Mouse (Mus musculus): ENCODE measurements around the gene Dnaja4.
"Not testable (repeated sequence)": the region's sequence is repeated elsewhere in the genome, so short reads cannot be mapped to it uniquely, and the experiment has no call there.

Gene Dnaja4

GRCm38 (mm10) chr9:54698318-54699086, at the start of gene Dnaja4:
Gene Dnaja4 (plus strand): TSS chr9:54698873.
- no peak for DNase-seq (ENCODE audit: low read depth, low spot score)

DNA sequence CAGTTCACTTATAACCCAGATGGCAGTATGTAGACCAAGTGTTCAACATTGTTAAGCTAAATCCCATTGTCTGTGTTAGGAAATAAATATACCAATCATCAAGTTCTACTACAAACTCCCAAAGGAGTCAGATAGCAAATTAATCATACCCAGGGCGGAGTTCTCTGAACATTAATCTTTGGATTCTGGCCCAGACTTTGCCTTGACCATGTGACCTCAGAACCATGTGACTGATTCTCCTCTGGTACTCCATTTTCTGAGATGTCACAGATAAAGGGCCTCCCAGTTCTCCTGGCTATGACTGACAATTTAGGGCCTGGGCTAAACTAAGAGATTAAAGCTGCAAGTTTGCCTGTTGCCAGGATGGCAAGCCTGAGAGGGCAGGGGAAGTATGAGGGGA, 49.3 kb upstream of the Dnaja4 start:
- DNase-seq (ENCODE audit: low read depth, low spot score) = no peak

DNA sequence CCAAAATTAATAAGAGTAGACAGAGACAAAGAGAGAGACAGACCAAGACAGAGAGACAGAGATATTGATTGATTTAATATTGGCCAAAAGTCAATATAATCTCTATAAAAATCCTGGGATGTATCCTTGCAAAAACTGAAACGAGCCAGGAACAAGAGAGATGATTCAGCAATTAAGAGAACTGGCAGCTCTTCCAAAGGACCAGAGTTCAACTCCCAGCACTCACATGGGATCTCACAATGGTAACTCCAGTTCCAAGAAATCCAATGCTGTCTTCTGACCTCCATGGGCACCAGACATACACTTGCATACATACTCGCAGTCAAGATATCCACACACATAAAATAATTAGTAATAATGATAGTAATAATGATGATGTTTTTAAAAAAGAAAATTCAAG, 45.9 kb upstream of the Dnaja4 start:
- DNase-seq (ENCODE audit: low read depth, low spot score) = no peak

- no peak for DNase-seq (ENCODE audit: low read depth, low spot score)
Measured at GRCm38 (mm10) chr9:54655846-54656245, 42.8 kb upstream of the Dnaja4 start.

DNA sequence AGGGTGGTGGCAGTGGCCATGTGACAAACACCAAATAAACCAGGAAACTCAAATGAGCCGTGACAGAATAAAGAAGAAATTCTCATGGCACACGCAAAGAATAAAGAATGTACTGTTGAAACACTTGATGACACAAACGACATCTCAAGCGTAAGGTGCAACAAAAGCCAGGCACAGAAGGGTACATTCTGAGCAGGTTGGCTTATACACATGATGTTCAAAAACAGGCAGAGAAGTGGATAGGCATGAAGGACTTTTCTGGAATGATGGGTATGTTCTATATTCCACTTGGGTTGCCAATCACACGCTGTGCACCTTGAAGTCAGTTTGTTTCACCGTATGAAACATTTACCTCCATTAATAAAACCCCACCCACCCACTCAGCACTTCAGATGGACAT, 42.3 kb upstream of the Dnaja4 start:
- no peak for DNase-seq (ENCODE audit: low read depth, low spot score)

DNA sequence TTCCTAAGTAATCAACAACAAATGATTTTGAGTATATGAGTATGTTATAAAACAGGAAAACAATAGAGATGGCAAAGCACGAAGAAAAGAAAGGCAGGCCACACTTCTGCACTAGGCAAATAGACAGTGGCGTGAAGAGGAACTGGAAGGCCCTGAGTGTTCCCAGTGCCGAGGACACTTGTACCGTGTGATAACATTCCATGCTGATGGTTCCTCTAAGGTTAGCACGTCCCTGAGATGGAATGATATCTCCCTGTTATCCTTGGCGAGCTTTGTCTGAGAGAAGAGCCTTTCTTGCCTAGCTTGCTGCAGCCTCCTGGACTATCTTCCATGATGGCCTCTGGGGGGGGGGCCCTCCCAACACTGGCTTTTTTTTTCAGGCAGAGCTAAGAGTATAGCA, 39.9 kb upstream of the Dnaja4 start:
- no peak for DNase-seq (ENCODE audit: low read depth, low spot score)

GRCm38 (mm10) chr9:54661605-54662377, 36.9 kb upstream of the Dnaja4 start, which contains the start of gene Acsbg1:
Gene Acsbg1 (minus strand): TSS chr9:54661870.
- DNase-seq (ENCODE audit: low read depth, low spot score) = no peak

DNA sequence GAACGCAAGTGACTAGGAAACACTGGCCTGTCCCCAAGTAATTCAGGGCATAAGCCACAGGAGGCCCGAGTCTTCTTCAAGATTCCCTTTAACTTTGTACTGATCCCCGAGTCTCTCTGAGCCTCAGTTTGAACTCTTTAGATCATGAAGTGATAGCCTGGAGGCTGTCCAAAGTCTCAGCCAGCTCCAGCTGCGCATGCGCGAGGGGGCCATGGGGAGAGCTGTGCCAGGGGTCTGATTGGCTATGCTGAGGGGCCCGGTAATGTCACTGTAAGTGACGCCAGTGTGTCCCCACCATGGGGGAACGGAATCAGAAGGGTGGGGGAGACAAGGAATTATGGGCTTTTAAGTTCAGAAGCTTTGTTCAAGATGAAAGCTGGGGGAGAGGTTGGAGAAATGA, 34.3 kb upstream of the Dnaja4 start:
- DNase-seq (ENCODE audit: low read depth, low spot score) = no peak

DNA sequence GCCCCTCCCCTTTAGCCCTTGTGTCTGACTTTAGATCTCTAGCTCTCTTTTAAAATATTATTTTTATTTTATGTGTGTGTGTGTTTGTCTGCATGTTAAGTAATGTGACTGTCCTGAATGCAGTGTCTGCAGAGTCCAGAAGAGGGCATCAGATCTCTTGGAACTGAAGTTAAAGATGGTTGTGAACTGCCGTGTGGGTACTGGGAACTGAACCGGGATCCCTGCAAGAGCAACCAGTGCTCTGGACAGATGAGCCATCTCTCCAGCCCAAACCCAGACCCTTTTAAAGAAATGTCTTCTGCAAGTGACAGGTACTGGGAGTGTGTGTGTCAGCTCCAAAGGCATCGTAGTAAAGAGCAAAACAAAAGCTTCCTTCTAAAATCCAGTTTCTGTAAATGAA, 32.6 kb upstream of the Dnaja4 start:
- DNase-seq (ENCODE audit: low read depth, low spot score) = no peak

GRCm38 (mm10) chr9:54668455-54668854, 30.2 kb upstream of the Dnaja4 start:
- DNase-seq (ENCODE audit: low read depth, low spot score) = no peak

DNA sequence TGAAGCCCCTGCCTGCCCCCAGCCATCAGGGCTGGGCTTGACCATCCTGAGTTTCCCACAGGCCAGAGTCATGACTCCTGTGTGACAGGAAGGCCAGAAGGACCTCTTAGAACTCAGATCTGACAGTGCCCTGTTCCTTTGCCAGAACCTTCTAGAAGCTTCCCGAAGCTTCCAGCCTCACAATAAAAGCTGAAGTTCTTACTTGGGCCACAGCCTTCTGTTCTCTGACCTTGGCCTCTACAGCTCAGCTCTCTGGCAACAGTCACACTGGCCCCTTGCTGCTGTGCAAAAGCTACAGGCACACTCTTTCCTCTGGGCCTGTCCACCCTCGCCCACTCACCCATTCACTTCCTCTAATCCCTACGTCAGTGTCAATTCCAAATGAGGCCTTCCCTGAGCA, 26.7 kb upstream of the Dnaja4 start:
- DNase-seq (ENCODE audit: low read depth, low spot score) = no peak

DNA sequence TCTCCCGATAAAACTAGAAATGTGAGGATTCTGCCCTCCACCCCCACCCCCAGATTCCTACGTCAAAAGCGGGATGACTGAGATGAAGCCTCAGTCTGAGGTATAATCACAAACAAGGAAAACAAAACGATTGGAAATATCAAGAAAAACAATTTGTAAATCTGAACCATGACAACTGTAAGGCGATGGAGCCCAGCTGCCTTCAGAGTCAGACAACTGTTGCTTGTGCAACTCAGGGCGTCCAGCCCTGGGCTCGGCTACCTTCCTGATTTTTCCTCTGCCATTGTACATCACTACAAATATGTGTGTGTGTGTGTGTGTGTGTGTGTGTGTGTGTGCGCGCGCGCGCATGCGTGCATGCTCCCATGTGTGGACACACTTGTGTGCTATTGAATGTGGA, 24.8 kb upstream of the Dnaja4 start:
- DNase-seq (ENCODE audit: low read depth, low spot score) = no peak

DNA sequence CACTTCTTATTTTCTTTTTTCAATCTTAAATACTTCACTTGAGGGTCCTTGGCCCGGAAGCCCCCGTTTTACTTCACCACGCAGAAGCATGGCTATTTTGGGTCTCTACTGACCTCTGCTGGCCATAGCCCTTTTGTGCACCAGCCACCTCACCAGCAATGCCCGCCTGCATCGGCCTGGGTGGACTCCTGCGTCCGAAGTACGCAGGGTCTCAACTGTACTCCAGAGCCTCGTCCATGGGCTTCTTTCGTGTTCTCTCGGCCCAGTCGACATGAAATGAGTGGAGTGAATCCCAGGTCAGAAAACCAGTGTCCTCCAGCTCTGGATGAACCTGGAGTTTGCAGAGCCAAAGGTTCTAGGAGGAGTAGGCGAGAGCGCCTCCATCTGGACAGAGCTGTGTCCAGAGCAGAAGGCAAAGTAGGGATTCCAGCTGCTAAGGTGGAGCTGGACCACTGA, 22.1 kb upstream of the Dnaja4 start:
- peak; percentile 61 for DNase-seq (ENCODE audit: low read depth, low spot score)

- DNase-seq (ENCODE audit: low read depth, low spot score) = no peak
Measured at GRCm38 (mm10) chr9:54682846-54683245, 15.8 kb upstream of the Dnaja4 start.

GRCm38 (mm10) chr9:54683814-54684605, 14.7 kb upstream of the Dnaja4 start:
- no peak for DNase-seq (ENCODE audit: low read depth, low spot score)

DNA sequence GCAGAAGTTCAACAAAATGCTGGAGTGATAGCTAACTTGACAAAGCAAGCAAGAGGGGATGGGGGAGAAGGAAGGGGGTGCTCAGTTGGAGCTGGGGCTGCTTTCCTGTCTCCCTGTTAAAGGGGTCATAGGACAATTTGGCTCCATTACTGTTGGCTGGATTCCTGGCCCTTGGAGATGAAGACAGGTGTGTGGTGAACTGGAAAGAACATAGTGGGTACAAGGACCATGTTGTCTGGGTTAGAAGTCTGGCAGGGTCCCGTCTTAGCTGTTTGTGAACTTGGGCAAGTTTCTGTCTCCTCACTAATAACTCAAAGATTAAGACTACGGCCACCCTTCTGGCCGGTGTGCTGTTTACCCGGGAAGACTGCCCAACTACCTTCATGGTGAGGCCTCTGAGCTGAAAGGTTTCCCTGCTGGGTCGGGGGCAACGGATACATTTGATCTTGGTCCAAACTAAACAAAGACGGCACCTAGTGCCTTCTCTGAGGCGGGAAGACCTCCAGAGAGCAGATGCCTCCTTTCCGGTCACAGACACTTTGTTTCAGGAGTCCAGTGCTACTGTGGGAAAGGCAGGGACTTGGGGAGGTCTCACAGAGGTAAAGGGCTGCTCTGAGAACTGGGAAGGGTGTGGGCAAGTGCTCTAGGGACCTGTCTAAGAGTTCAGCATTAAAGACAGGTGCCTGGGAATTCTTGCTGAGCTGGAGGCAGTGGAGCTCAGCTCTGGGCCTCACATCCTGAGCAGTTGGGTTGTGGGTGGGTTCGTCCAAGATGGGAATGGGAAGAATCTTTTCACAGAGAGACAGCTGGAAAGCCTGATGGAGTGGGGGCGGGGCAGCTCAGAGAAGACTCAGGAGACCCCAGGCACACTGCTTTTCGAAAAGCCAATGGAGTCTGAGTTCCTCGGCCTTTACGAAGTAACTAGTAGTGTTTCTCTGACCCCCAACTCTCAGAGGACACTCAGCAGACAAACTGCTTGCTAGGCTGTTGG, 11.1 kb upstream of the Dnaja4 start:
- no peak for DNase-seq (ENCODE audit: low read depth, low spot score)

DNA sequence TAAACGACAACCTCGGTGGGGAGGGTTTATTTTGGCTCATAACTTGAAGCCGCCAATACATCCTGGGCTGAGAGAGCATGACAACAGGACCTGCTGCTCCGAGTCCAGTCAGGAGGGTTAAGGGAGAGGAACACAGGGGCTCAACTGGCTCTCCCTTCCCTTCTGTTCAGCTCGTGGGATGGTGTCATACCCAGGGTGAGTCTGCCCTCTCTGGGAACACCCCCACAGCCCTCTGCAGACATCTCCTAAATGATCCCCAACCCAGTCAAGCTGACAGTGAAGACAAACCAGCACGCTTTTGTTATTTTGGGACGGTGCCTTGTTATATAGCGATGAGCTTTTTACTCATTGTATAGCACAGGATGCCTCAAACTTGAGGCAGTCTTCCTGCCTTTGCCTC, 9.2 kb upstream of the Dnaja4 start:
- no peak for DNase-seq (ENCODE audit: low read depth, low spot score)

GRCm38 (mm10) chr9:54690697-54691096, 8.0 kb upstream of the Dnaja4 start:
- DNase-seq (ENCODE audit: low read depth, low spot score) = not testable (repeated sequence)

DNA sequence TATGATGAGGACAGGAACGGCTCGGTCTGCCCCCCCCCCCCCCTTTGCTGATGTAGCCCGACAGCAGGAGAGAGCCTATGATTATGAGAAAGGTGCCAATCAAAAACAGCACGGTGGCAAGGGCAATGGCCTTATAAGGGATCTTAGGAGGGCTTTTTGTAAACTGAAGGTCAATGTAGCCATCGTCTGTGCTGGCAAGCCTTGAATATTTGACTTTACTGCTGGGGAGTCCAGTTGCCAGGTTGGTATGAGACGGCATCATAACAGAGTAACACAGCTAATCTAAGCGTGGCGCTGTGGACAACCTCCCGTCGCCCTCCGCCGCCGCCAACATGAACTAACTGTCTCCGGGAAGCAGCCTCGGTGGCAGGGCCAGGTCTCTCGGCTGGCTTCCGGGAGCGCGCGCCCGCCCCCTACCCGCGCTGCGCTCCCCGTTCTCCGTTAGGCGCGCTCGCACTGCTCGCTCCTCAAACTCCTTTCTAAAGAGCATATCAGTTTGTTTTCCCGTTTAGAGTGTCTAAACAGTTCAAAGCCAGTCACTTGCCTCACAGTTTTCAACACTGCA, 7.3 kb upstream of the Dnaja4 start:
- DNase-seq (ENCODE audit: low read depth, low spot score) = not testable (repeated sequence)

- no peak for DNase-seq (ENCODE audit: low read depth, low spot score)
Measured at GRCm38 (mm10) chr9:54699087-54699344, 343 bp downstream of the Dnaja4 start.
